Mouse (Mus musculus): ENCODE data around the gene Coq4. TPM values are rescaled to one million over a fixed set of nuclear protein-coding genes. Genes with fewer than 3 reads are reported as not detected.
A peak's percentile ranks its signal among the peaks of the same experiment; 100 is the strongest.
"Not testable (repeated sequence)": the region's sequence is repeated elsewhere in the genome, so short reads cannot be mapped to it uniquely, and the experiment has no call there.

The Coq4 gene
- 23.1 and 34.4 TPM in 2 replicates for polyA plus RNA-seq (2012; rRNA removed)

DNA sequence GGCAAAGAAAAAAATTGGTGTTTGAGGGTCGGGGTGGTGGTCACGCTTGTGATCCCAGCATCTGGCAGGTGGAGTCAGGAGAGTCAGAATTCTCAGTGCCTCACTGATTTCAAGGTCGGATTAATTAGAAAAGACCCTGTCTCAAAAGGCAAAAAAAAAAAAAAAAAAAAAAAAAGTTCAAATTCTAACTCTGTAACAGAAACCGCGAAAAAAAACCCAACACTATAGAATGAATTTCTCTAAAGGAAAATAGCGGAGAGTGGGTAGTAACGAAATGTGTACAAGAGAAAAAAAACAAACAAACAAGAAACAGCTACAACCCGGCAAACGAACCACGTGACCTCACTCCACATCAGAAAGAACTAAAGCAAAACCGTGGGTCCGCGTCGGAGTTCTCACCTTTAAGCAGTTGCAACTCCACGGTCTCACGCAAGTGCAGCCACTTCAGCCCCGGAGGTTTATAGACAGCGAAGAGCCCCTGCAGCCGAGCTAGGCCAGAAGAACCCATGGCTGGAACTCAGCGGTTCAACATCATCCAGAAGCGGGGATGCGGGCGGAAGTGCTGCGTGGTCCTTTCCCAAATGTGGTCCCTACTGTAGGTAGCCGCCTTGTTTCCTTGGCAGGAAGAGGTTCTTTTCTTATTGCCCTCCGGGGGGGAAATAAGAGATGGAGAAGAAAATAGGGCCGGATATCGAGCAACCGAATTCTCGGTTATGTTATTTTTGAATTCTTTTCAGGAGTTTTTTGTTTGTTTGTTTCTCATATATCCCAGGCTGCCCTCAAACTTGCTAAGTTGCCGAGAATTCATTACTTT is at the start of gene Coq4:
Gene Coq4 (plus strand): TSS at position 390 of the 814 bp plus-strand sequence.
- no peak for DNase-seq (ENCODE audit: low read depth)

DNA sequence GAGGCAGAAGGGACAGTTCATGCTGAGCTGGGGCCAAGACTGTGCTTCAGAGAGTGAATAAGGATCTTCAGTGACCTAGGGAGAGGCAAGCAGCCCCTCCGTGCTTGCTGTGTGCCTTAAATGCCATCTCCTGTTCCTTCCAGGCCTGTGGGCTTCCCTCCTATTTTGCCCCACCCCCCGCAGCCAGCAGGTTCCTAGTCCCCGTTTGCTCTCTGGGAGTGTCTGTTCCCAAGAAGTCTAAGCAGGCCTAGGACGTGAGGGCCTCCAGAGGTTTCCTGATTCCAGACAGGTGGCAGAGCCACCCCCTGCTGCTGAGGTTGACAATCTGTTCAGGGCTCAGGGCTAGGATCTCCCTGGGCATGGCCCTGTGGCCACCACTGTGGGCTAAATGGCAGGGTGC is 48.5 kb upstream of the Coq4 start:
- no peak for DNase-seq (ENCODE audit: low read depth)

DNA sequence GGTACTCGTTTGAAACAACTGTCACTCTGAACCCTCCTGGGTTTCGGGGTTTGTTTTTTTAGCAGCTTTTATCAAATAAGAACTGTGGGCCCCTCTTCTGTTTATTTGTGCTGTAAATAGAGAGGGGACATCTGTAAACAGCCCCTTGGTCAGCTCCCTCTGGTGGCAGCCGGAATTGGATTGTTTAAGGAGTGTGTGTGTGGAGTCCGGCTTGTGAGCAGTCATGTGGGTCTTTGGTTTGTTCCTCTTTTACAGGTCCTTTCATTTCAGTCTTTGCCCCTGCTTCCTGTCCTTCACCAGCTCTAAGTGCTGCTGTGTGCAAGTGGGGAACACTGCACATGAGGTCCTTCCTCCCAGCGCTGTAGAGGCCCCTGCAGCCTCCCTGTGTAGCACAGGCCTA is 47.9 kb upstream of the Coq4 start:
- no peak for DNase-seq (ENCODE audit: low read depth)

DNA sequence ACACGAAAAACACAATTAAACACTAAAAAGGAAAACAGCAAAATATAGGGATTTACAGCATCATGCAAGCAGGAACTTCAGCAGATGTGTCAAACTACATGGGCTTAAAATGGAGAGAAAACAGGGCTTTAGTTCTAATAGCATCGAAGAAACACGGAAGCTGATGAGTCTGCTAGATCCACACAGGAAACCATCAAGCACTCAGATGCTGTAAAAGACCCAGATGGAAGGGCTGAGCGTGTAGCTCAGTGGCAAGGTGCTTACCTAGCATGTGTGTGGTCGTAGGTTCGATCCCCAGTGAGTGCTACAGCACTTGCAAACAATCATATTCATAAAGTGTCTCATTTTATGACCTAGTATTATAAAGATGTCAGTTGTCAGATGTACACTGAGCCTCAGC is 46.1 kb upstream of the Coq4 start:
- no peak for DNase-seq (ENCODE audit: low read depth)

DNA sequence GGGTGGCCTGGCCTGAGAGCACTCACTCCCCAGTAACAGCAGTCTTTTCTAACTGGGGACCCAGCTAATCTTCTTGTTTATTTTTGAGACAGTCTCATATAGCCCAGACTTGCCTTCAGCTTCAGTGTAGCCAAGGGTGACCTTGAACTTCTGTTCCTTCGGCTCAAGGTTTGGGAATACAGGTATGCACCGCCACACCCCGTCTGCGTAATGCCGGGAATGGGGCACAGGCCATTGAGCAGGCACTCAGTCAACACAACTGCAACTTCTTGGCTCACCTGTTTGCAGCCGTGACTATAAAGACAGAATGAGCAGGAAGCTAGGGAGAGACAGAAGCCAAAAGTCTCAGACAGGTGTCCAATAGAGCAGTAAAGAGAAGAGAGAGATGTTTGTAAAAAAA is 43.0 kb upstream of the Coq4 start:
- no peak for DNase-seq (ENCODE audit: low read depth)

DNA sequence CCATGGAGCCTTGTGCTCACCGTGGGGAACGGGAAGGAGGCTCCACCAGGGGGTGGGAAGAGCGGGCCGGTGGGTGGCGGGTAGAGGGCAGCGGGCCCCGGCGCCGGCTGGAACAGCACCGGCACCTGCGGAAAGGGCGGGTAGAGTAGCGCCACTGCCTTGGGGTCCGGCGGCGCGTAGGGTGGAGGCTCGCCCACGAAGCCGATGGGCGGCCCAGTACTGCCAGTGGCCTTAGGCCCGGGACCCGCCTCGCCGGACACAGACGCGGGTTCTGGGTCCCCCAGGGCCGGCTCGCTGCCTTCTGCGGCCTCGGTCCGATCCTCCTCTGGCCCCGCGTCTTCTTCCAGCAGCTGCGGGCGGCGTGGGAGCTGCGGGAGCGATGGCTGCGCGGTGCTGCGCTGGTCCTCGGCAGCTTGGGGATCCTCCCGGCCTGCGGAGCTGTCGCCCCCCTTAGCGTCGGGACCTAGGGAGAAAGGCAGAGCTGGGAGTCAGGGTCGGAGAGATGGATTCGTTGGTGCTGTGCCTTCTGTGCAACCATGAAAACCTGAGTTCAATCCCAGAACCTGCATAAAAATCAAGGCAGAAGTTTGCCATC is 40.0 kb upstream of the Coq4 start:
- DNase-seq (ENCODE audit: low read depth) = no peak

DNA sequence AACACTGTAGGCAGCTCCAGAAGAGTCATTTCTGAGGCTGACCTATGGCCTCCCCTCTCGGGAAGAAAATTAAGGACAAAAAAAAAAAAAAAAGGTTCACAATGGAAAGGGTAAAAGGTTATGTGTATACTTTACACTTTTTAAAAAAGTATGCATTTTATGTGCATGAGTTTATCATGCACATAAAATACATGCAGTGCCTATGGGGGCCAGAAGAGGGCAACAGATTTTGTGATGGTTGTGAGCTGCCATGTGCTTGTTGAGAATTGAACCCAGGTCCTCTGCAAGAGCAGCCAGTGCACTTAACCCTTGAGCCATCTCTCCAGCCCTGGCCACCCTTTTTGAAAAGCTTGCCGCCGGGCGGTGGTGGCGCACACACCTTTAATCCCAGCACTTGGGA is 39.4 kb upstream of the Coq4 start:
- DNase-seq (ENCODE audit: low read depth) = no peak

DNA sequence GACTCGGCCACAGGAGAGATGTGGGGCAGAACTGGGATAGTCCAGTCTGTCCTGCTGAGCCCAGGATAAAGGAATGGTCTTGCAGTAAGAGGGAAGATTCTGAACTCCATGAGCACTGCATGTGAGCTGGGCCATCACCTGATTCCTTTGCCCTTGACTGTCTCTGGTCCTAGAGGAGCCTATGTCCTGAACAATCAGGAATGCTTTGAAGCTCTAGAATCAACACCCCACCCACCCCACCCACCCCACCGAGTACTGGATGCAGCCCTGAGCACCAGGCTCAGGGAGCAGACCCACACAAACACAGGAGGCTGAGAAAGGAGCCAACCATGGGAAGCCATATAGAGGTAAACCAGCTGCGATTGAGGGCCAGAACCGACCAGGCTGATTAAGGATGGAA is 38.8 kb upstream of the Coq4 start:
- DNase-seq (ENCODE audit: low read depth) = no peak

DNA sequence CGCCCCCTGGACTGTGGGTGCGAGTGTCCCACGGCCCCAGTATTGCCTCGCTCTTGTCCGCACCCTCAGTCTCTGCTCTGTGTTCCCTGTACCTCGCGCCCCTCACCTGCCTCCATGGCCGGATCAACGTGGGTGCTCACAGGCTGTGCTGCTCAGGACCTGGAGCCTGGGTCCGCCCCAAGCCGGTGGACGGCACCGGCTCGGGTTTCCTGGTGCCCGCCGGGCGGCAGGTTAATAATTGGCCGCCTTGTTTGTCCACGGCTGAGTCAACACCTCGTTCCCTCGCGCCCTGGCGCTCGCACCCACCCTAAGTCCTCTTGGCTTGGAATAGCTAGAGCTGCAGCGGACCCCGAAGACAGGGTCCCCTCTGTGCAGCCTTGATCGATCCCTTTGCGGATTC is 35.8 kb upstream of the Coq4 start, which contains the start of gene Gm13420:
Gene Gm13420 (minus strand): TSS at position 189 of the 400 bp plus-strand sequence.
- DNase-seq (ENCODE audit: low read depth) = no peak

DNA sequence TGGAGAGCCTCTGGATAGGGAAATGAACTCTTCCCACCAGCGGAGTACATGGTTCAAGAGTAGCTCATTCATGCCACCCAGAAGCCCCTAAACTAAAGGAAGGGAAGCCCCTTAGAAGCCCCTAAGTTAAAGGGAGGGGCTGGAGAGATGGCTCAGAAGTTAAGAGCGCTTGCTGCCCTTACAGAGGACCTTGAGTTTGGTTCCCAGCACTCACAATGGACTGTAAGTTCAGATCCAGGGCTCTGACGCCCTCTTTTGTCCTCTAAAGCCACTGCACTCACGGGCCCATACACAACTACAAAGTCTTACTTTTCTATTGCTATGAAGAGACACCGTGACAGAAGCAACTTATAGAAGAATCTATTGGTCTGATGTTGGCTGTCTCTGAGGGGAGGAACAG is 34.9 kb upstream of the Coq4 start:
- DNase-seq (ENCODE audit: low read depth) = no peak

DNA sequence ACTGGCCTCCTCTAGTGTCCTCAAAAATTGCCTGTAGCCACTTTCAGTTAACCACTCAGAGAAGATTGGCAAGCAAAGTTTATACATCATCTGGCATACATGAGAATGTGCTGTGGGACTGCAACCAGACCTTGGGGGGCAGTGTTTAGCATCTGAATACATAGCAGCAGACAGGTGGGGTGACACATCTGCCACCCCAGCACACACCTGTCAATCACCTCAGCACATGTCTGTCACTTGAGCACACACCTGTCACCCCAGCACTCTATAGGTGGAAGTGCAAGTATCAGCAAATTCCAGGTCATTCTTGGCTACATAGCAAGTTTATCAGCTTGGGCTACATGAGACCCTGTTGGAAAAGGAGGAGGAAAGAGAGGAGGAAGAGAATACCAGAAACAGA is 31.6 kb upstream of the Coq4 start:
- DNase-seq (ENCODE audit: low read depth) = no peak

DNA sequence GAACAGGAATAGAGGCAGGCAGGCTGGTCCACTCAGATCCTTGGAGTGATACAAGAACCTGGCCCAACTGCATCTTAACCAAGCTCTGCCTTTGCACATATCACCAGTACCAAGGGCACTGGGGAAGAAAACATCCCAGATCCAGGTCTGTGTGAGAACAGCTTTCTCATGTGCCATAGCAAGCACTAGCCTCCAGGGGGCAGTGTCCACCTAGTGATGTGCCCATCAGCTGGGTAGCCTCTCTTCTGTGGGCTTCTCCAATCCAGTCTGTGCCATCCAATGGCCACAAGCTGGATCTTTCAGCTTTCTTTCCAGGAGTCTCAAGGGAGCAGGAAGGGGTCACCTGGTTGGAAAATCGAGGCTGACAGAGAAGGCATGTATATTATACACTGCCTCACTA is 22.5 kb upstream of the Coq4 start:
- DNase-seq (ENCODE audit: low read depth) = no peak

DNA sequence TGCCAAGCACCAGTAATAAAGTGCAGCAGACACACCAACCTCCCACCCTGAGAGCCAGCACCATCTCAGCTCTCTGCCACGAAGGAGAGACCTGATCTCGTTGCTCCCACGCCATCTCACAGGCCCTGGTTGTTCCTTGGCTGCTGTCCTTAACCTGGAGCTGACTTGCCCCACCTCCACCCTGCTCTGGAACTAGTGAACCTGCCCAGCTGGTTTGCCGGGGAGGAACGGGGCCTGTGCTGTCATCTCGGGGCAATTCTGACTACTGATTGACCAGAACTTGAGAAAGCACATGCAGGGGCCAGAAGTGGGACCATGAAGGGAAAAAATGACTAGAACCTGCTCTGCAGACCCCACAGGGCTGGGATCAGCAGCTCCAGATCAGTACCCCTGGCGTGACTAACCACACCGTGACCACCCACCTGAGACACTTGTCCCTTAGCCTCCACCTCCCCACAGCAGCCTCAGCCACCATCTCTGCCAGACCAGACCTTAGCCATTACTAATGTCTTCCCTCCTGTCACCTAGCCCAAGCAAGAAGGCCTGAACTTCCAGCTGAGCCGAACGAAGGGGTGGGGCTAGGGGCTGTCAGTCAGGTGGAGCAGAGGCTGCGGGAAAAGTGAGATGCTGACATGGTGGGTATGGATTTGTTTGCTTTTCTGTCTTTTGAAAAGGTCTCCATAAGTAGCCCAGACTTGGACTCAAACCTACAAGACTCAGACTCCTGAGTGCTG is 19.1 kb upstream of the Coq4 start:
- peak; percentile 83 for DNase-seq (ENCODE audit: low read depth)

DNA sequence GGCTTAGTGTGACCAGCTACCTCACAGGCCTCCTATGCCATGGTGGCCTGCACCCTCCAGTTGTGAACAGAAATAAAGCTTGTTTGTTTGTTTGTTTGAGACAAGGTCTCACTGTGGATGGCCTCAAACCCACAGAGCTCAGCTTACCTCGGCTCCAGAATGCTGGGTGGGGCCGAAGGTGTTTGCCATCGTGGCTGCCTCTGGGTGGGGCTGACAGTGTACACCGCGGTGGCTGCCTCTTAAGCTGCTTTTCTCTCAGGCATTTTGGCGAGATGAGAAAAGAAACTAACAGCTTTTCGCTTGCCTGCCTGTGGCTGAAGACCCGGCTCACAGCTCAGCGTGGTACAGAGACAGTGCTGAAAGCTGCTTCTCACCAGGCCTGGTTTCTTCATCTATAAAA is 18.4 kb upstream of the Coq4 start:
- DNase-seq (ENCODE audit: low read depth) = no peak

DNA sequence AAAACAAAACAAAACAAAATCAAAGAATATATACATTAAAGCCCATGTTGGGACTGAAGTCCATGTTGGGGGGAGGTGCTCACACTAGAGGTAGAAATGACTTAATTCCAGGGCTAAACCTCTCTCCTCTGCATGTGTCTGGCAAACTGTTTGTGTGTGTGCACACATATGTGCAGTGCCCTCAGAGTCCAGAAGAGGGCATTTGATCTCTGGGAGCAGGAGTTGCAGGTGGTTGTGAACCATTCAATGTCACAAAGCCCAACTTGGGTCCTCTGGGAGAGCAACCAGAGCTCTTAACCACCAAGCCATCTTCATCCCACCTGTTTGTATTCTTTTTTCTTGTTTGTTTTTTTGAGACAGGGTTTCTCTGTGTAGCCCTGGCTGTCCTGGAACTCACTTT is 17.1 kb upstream of the Coq4 start:
- no peak for DNase-seq (ENCODE audit: low read depth)

DNA sequence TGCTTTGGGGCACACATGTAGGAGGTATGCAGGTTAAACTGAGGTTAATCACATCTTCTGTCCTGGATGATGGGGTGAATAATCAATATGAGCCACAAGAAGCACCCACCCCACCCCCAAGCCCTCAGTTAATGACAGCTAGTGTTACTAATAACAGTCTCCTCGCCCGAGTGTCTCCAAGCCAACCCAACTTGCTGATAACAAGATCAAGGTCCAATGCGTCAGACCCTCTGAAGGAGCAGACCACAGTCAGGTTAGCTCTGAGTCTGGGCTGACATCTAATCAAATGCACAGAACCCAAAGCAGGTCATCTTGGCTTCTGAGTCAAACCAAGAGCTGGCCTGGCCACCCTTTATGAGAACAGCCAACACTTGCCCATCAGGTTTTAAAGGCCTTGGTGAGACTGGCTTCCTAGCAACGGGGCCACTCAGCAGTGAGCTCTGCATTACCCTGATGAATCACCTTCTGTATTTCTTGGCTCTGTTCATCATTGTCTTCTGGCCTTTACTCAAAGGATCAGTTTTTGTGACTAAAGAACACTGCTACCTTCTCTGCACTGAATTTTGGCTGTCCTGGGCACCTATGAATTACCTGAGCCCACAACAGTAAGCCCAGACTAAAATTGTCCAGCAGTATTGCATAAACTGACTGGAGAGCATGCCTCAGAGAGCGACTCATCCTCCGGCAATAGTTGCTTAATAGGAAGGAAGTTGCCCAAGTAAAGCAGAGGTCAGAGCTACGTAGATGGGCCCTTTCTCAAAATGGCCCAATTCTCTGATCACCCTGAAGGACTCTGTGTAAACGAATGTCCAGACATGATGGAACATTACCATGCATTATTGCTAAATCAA is 15.5 kb upstream of the Coq4 start:
- DNase-seq (ENCODE audit: low read depth) = peak; percentile 99

DNA sequence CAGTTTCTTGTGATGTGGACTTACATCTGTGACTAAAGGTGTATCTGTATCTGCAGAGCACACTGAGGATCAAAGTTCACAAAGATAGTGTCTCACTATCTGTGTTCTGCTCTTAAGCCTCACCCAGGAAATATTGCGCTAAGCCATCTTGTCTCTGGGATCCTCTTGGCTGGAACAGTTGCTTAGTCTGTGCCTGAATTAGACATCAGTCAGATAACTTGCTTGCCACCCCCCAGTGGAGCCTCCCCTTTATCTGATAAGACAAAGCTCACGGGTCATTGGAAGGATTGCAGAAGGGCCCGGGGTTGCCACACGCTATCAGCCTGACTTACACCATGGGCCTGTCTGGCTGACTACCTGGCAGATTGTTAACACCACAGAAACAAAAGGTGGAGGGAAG is 14.0 kb upstream of the Coq4 start:
- no peak for DNase-seq (ENCODE audit: low read depth)

DNA sequence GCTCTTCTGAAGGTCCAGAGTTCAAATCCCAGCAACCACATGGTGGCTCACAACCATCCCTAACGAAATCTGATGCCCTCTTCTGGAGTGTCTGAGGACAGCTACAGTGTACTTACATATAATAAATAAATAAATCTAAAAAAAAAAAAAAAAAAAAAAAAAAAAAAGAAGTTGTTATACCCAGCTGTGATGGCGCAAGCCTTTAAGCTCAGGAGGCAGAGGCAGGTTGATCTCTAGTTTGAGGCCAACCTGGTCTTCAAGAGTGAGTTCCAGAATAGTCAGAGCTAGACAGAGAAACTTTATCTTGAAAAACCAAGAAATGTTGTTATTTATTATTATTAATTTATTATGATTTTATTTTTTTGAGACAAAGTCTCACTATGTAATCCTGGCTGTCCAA is 6.0 kb upstream of the Coq4 start:
- DNase-seq (ENCODE audit: low read depth) = not testable (repeated sequence)

DNA sequence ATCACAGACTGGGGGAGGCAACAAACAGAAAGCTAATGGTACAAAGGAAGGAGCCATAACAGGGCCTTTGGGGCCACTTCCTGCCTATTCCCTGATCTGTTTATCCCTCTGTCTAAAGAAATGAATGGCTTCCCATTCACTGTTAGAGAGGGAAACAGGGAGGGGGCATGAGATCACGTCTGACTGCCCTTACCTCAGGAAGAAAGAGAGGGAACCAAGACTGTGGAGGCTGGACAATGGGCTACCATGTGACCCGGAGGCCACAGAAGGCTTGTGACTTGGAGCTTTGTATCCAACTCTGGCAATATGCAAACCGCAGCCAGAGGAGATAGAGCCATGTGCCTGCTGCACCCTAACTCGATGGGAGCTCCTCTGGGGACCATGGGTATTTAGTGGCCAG is 3.0 kb upstream of the Coq4 start:
- DNase-seq (ENCODE audit: low read depth) = no peak

DNA sequence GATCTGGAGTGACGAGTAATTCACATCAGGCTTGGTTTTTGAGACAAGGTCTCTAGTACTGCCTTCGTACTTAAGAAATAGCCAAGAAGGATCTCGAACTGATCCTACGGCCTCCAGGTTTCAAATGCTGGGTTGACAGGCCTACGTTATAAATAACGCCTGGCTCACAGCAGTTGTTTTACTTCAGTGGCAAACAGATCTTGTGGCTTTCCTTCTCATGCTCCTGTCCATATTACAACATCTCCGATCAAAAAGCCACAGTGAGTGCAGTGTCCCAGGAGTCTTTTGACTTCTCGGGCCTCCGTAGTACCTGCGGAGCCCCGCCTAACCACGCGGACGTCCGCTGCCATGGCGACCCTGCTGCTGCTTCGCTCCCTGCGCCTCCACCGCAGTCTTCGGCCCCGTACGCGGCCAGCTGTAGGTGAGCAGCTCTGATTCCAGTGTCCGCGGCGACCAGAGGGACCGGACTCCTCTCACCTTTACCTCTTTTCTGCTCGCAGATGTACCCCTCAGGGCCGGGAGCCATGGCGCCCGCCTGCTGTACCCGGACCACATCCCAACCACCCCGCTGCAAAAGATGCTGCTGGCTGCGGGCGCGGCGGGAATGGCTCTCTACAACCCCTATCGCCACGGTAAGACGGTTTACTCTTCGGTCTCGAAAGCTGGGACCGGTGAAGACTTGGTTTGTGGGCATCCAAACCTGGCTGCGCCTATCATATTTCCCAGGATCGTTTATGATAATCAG is 816 bp downstream of the Coq4 start, which contains the start of gene Trub2:
Gene Trub2 (minus strand): TSS at position 566 of the 745 bp plus-strand sequence.
- DNase-seq (ENCODE audit: low read depth) = no peak
